In genomic region chr1:153669086-153669485, GRCm38 (mm10) we compare ENCODE assay signal across 10 mouse cellular contexts. TPM values are rescaled to one million over a fixed set of nuclear protein-coding genes. Genes with fewer than 3 reads are reported as not detected.
DNase-seq lines count a peak whose midpoint lies in the region; ATAC-seq and TF ChIP-seq lines count a peak whose summit lies in the region.
"Had no signal": no experiment of that assay in that cellular context is flagged by ENCODE, and none has a peak within 500 bp of the region (broad histone marks: within the 10 kb centered on the region; RNA-seq: fewer than 3 reads in every experiment).

No protein-coding gene starts in this region.

- H3K4me2 ChIP-seq in forebrain, embryonic 14.5 days (ENCODE audit: low read length): peak overlapping the region; percentile 10; the same call in 1 of the 2 replicates
- H3K4me2 ChIP-seq in forebrain, embryonic 15.5 days (replicated peaks): no peak overlapping the region
- H3K4me2 ChIP-seq in neural tube, embryonic 13.5 days: peak overlapping the region; percentile 40
- H3K4me2 ChIP-seq in intestine, postnatal 0 days (replicated peaks; ENCODE audit: low read depth): no peak overlapping the region
- H3K4me2 ChIP-seq: liver, embryonic 15.5 days had no signal

- H3K36me3 ChIP-seq in forebrain, embryonic 14.5 days (ENCODE audit: control insufficient read depth, insufficient read depth, low read length): no peaks in the 10 kb centered on the region
- H3K36me3 ChIP-seq in forebrain, embryonic 15.5 days: no peaks in the 10 kb centered on the region
- 0 out of 2 replicates have a peak, but pooled peaks cover 7% of the 10 kb centered on the region for H3K36me3 ChIP-seq in neural tube, embryonic 13.5 days
- no peaks in the 10 kb centered on the region for H3K36me3 ChIP-seq in intestine, postnatal 0 days (ENCODE audit: control insufficient read depth, insufficient read depth)
- H3K36me3 ChIP-seq: liver, embryonic 15.5 days had no signal

- ATAC-seq in forebrain, embryonic 14.5 days: no peak
- no peak for ATAC-seq in forebrain, embryonic 15.5 days (replicated peaks)
- no peak for ATAC-seq in neural tube, embryonic 13.5 days (ENCODE audit: low read depth)
- ATAC-seq in intestine, postnatal 0 days: no peak

- H3K27ac ChIP-seq in forebrain, embryonic 14.5 days (ENCODE audit: low read depth, low read length): no peak overlapping the region
- H3K27ac ChIP-seq in forebrain, embryonic 15.5 days (replicated peaks): no peak overlapping the region
- H3K27ac ChIP-seq in neural tube, embryonic 13.5 days (replicated peaks): no peak overlapping the region; the same call in 1 of the 2 replicates
- no peak overlapping the region for H3K27ac ChIP-seq in intestine, postnatal 0 days (ENCODE audit: low read depth, low read length)
- H3K27ac ChIP-seq: liver, embryonic 15.5 days had no signal

- no peaks in the 10 kb centered on the region for H3K27me3 ChIP-seq in forebrain, embryonic 14.5 days (replicated peaks; ENCODE audit: control insufficient read depth, insufficient read depth, low read length)
- no peaks in the 10 kb centered on the region for H3K27me3 ChIP-seq in forebrain, embryonic 15.5 days
- no peaks in the 10 kb centered on the region for H3K27me3 ChIP-seq in neural tube, embryonic 13.5 days
- no peaks in the 10 kb centered on the region; the same call in 1 of the 2 replicates for H3K27me3 ChIP-seq in intestine, postnatal 0 days (replicated peaks; ENCODE audit: control insufficient read depth, insufficient read depth, low read length)

- 69% methylated on average over 7 of the region's 7 CpGs for WGBS in forebrain, embryonic 14.5 days
- 49% methylated on average over 7 of the region's 7 CpGs for WGBS in forebrain, embryonic 15.5 days
- WGBS in neural tube, embryonic 13.5 days: 22% methylated on average over 7 of the region's 7 CpGs
- WGBS in intestine, postnatal 0 days: 52% methylated on average over 7 of the region's 7 CpGs

- H3K4me3 ChIP-seq in forebrain, embryonic 14.5 days (ENCODE audit: low read depth, low read length): no peak overlapping the region
- H3K4me3 ChIP-seq in forebrain, embryonic 15.5 days: no peak overlapping the region
- H3K4me3 ChIP-seq in neural tube, embryonic 13.5 days: no peak overlapping the region
- H3K4me3 ChIP-seq in intestine, postnatal 0 days (ENCODE audit: low read depth, low read length): no peak overlapping the region
- H3K4me3 ChIP-seq: liver, embryonic 15.5 days had no signal

- H3K4me1 ChIP-seq in forebrain, embryonic 14.5 days (ENCODE audit: control insufficient read depth, insufficient read depth, low read length): peaks cover 45% of the 10 kb centered on the region
- peaks cover 61% of the 10 kb centered on the region for H3K4me1 ChIP-seq in forebrain, embryonic 15.5 days
- H3K4me1 ChIP-seq in neural tube, embryonic 13.5 days (replicated peaks): peaks cover 77% of the 10 kb centered on the region
- H3K4me1 ChIP-seq in intestine, postnatal 0 days (replicated peaks; ENCODE audit: control insufficient read depth, insufficient read depth, low read length): 0 out of 2 replicates have a peak, but pooled peaks cover 3% of the 10 kb centered on the region
- H3K4me1 ChIP-seq: liver, embryonic 15.5 days had no signal

- 0 out of 2 replicates have a peak overlapping the region, but pooled peaks have one; percentile 5 for H3K9ac ChIP-seq in forebrain, embryonic 14.5 days (ENCODE audit: low read length)
- H3K9ac ChIP-seq in forebrain, embryonic 15.5 days (replicated peaks): no peak overlapping the region
- 0 out of 2 replicates have a peak overlapping the region, but pooled peaks have one; percentile 38 for H3K9ac ChIP-seq in neural tube, embryonic 13.5 days
- no peak overlapping the region for H3K9ac ChIP-seq in intestine, postnatal 0 days (ENCODE audit: low read depth, low read length)
- H3K9ac ChIP-seq: liver, embryonic 15.5 days had no signal

- H3K9me3 ChIP-seq in forebrain, embryonic 14.5 days (replicated peaks; ENCODE audit: control insufficient read depth, low read length): no peaks in the 10 kb centered on the region
- no peaks in the 10 kb centered on the region for H3K9me3 ChIP-seq in forebrain, embryonic 15.5 days
- H3K9me3 ChIP-seq in neural tube, embryonic 13.5 days: no peaks in the 10 kb centered on the region
- H3K9me3 ChIP-seq in intestine, postnatal 0 days (ENCODE audit: control insufficient read depth): no peaks in the 10 kb centered on the region
- H3K9me3 ChIP-seq: liver, embryonic 15.5 days had no signal

- no peak for TF ChIP-seq CTCF in intestine, postnatal 0 days (IDR thresholded peaks at IDR 0.05; ENCODE audit: low read depth)

- no peak for DNase-seq in forebrain, embryonic 14.5 days (ENCODE audit: low spot score)
- DNase-seq in kidney, postnatal 4 days: peak; percentile 39 to 57
- DNase-seq in kidney, adult 18-20 months: no peak
- peak; percentile 73 for DNase-seq in cerebellum, adult 8-10 months
- DNase-seq in left cerebral cortex, adult 8-10 months (ENCODE audit: low spot score in 2 of 2): no peak
- DNase-seq: embryo, embryonic 11 days had no signal

RNA-seq across cellular contexts. Expression of gene Rgs8, which starts 16.3 kb away (rescaled TPM):
- 14.6 and 15.0 TPM in 2 replicates for polyA plus RNA-seq in forebrain, embryonic 14.5 days (2014; fragmentation: Nextera tagmentation; extraction: Ambion mirVana)
- polyA plus RNA-seq in forebrain, embryonic 15.5 days (2015; fragmentation: Nextera tagmentation; extraction: Ambion mirVana): 19.2 and 19.7 TPM in 2 replicates
- 16.9 and 17.2 TPM in 2 replicates for polyA plus RNA-seq in neural tube, embryonic 13.5 days (2015; fragmentation: Nextera tagmentation; extraction: Ambion mirVana)
- total RNA-seq in left cerebral cortex, adult 8-10 months (2022): 10 to 100 TPM; 67.8 to 86.0 (median 75.7) TPM
- polyA plus RNA-seq in intestine, postnatal 0 days (2015; fragmentation: Nextera tagmentation; extraction: Ambion mirVana): 0.07 and 0.17 TPM in 2 replicates

Comparison
In these comparisons a context has a peak if more than half of its experiments do, and no peak if none do; other contexts are left out.
1. DNase-seq: peak in kidney, postnatal 4 days (2 of 2) and cerebellum, adult 8-10 months (single experiment); none in forebrain, embryonic 14.5 days (single experiment), kidney, adult 18-20 months (single experiment) and left cerebral cortex, adult 8-10 months (0 of 2).
2. H3K4me2 ChIP-seq: peak in forebrain, embryonic 14.5 days (single experiment) and neural tube, embryonic 13.5 days (single experiment); none in forebrain, embryonic 15.5 days (single experiment) and intestine, postnatal 0 days (single experiment).
3. H3K9ac ChIP-seq: peak in forebrain, embryonic 14.5 days (single experiment) and neural tube, embryonic 13.5 days (single experiment); none in forebrain, embryonic 15.5 days (single experiment) and intestine, postnatal 0 days (single experiment).
4. RNA of gene Rgs8, which starts 16.3 kb away (polyA plus RNA-seq): 19.2 to 19.7 TPM in forebrain, embryonic 15.5 days, 16.9 to 17.2 TPM in neural tube, embryonic 13.5 days and 14.6 to 15.0 TPM in forebrain, embryonic 14.5 days; 0.07 to 0.17 TPM in intestine, postnatal 0 days; every median in the first group is over 10 times any median in the second.